Mouse (Mus musculus): Measurements from ENCODE around the gene Strn. TPM values are rescaled to one million over a fixed set of nuclear protein-coding genes. Genes with fewer than 3 reads are reported as not detected.

The Strn gene
- polyA plus RNA-seq, 1 experiment = 4.0 TPM

- H3K4me3 ChIP-seq = no peak overlapping the region
- no peak overlapping the region for H3ac ChIP-seq (ENCODE audit: control insufficient read depth, insufficient read length)
- TF ChIP-seq REST (IDR thresholded peaks at IDR 0.05; ENCODE audit: insufficient read depth, insufficient read length) (no peak), MAX (IDR thresholded peaks at IDR 0.05; ENCODE audit: low read depth) (no peak)
- H3K36me3 ChIP-seq (ENCODE audit: control insufficient read depth, insufficient read depth) = peaks cover 12% of the 10 kb centered on the region
- H3K79me2 ChIP-seq (ENCODE audit: control insufficient read depth, insufficient read depth) = no peaks in the 10 kb centered on the region
- H3K4me2 ChIP-seq (ENCODE audit: low read depth) = no peak overlapping the region
- no peaks in the 10 kb centered on the region for H3K27me3 ChIP-seq (ENCODE audit: control insufficient read depth, insufficient read depth, insufficient read length)
Measured at GRCm38 (mm10) chr17:78768937-78769336, 31.9 kb upstream of the Strn start.

GRCm38 (mm10) chr17:78767546-78767945, 30.6 kb upstream of the Strn start:
- Histone ChIP-seq H3K4me2 (ENCODE audit: low read depth) (no peak overlapping the region), H3ac (ENCODE audit: control insufficient read depth, insufficient read length) (no peak overlapping the region), H3K4me3 (no peak overlapping the region), H3K27me3 (ENCODE audit: control insufficient read depth, insufficient read depth, insufficient read length) (no peaks in the 10 kb centered on the region), H3K79me2 (ENCODE audit: control insufficient read depth, insufficient read depth) (no peaks in the 10 kb centered on the region), H3K36me3 (ENCODE audit: control insufficient read depth, insufficient read depth) (peaks cover 8% of the 10 kb centered on the region)
- TF ChIP-seq CEBPB (IDR thresholded peaks at IDR 0.05; ENCODE audit: insufficient read depth, poor library complexity, severe bottlenecking) (no peak), MYOD1 (IDR thresholded peaks at IDR 0.05; ENCODE audit: control insufficient read depth in 1 of 3, insufficient read length in 2 of 3, low read depth in 2 of 3) (no peak)

GRCm38 (mm10) chr17:78766084-78766483, 29.1 kb upstream of the Strn start:
- H3K79me2 ChIP-seq (ENCODE audit: control insufficient read depth, insufficient read depth) = no peaks in the 10 kb centered on the region
- peak in 1 of 3 experiments; percentile 4 for TF ChIP-seq MYOD1 (IDR thresholded peaks at IDR 0.05; ENCODE audit: control insufficient read depth in 1 of 3, insufficient read length in 2 of 3, low read depth in 2 of 3)
- TF ChIP-seq E2F4 (IDR thresholded peaks at IDR 0.05; ENCODE audit: insufficient read depth) = no peak
- no peaks in the 10 kb centered on the region for H3K27me3 ChIP-seq (ENCODE audit: control insufficient read depth, insufficient read depth, insufficient read length)
- H3K4me2 ChIP-seq (ENCODE audit: low read depth) = no peak overlapping the region
- no peak overlapping the region for H3ac ChIP-seq (ENCODE audit: control insufficient read depth, insufficient read length)
- no peak overlapping the region for H3K4me3 ChIP-seq
- peaks cover 5% of the 10 kb centered on the region for H3K36me3 ChIP-seq (ENCODE audit: control insufficient read depth, insufficient read depth)

GRCm38 (mm10) chr17:78763272-78763671, 26.3 kb upstream of the Strn start:
- Histone ChIP-seq H3K4me2 (ENCODE audit: low read depth) (no peak overlapping the region), H3ac (ENCODE audit: control insufficient read depth, insufficient read length) (no peak overlapping the region), H3K79me2 (ENCODE audit: control insufficient read depth, insufficient read depth) (no peaks in the 10 kb centered on the region), H3K36me3 (ENCODE audit: control insufficient read depth, insufficient read depth) (peaks cover 5% of the 10 kb centered on the region), H3K27me3 (ENCODE audit: control insufficient read depth, insufficient read depth, insufficient read length) (no peaks in the 10 kb centered on the region), H3K4me3 (no peak overlapping the region)
- TF ChIP-seq MYOG (IDR thresholded peaks at IDR 0.05; ENCODE audit: control insufficient read depth in 1 of 3, insufficient read depth in 1 of 3, insufficient read length in 2 of 3, low read depth in 2 of 3) = no peak
- no peak for TF ChIP-seq E2F4 (IDR thresholded peaks at IDR 0.05; ENCODE audit: insufficient read depth)
- TF ChIP-seq USF1 (IDR thresholded peaks at IDR 0.05; ENCODE audit: low read depth) = no peak
- TF ChIP-seq SRF (IDR thresholded peaks at IDR 0.05; ENCODE audit: control insufficient read depth, insufficient read length, low read depth) = no peak
- no peak for TF ChIP-seq TCF12 (IDR thresholded peaks at IDR 0.05; ENCODE audit: insufficient read depth, poor library complexity, severe bottlenecking)
- TF ChIP-seq MAX (IDR thresholded peaks at IDR 0.05; ENCODE audit: low read depth) = no peak
- no peak for TF ChIP-seq CEBPB (IDR thresholded peaks at IDR 0.05; ENCODE audit: insufficient read depth, poor library complexity, severe bottlenecking)

- Histone ChIP-seq H3K79me2 (ENCODE audit: control insufficient read depth, insufficient read depth) (no peaks in the 10 kb centered on the region), H3K27me3 (ENCODE audit: control insufficient read depth, insufficient read depth, insufficient read length) (no peaks in the 10 kb centered on the region), H3ac (ENCODE audit: control insufficient read depth, insufficient read length) (no peak overlapping the region), H3K4me2 (ENCODE audit: low read depth) (no peak overlapping the region), H3K4me3 (no peak overlapping the region), H3K36me3 (ENCODE audit: control insufficient read depth, insufficient read depth) (peaks cover 10% of the 10 kb centered on the region)
- TF ChIP-seq REST (IDR thresholded peaks at IDR 0.05; ENCODE audit: insufficient read depth, insufficient read length) = no peak
- no peak for TF ChIP-seq E2F4 (IDR thresholded peaks at IDR 0.05; ENCODE audit: insufficient read depth)
- TF ChIP-seq MYOD1 (IDR thresholded peaks at IDR 0.05; ENCODE audit: control insufficient read depth in 1 of 3, insufficient read length in 2 of 3, low read depth in 2 of 3) = no peak
Measured at GRCm38 (mm10) chr17:78752938-78753655, 16.1 kb upstream of the Strn start.

GRCm38 (mm10) chr17:78752064-78752463, 15.1 kb upstream of the Strn start:
- Histone ChIP-seq H3K27me3 (ENCODE audit: control insufficient read depth, insufficient read depth, insufficient read length) (no peaks in the 10 kb centered on the region), H3K4me2 (ENCODE audit: low read depth) (no peak overlapping the region), H3K79me2 (ENCODE audit: control insufficient read depth, insufficient read depth) (no peaks in the 10 kb centered on the region), H3K36me3 (ENCODE audit: control insufficient read depth, insufficient read depth) (peaks cover 10% of the 10 kb centered on the region), H3K4me3 (no peak overlapping the region), H3ac (ENCODE audit: control insufficient read depth, insufficient read length) (no peak overlapping the region)
- TF ChIP-seq POLR2AphosphoS2 (IDR thresholded peaks at IDR 0.05; ENCODE audit: insufficient read length, low read depth) = no peak
- TF ChIP-seq POLR2A (IDR thresholded peaks at IDR 0.05; ENCODE audit: insufficient read length, low read depth) = no peak
- TF ChIP-seq TCF3 (IDR thresholded peaks at IDR 0.05; ENCODE audit: insufficient read length, low read depth) = no peak
- TF ChIP-seq TCF12 (IDR thresholded peaks at IDR 0.05; ENCODE audit: insufficient read depth, poor library complexity, severe bottlenecking) = no peak
- TF ChIP-seq MAX (IDR thresholded peaks at IDR 0.05; ENCODE audit: low read depth) = no peak
- TF ChIP-seq CEBPB (IDR thresholded peaks at IDR 0.05; ENCODE audit: insufficient read depth, poor library complexity, severe bottlenecking) = no peak
- TF ChIP-seq E2F4 (IDR thresholded peaks at IDR 0.05; ENCODE audit: insufficient read depth) = no peak
- TF ChIP-seq MYOG (IDR thresholded peaks at IDR 0.05; ENCODE audit: control insufficient read depth in 1 of 3, insufficient read depth in 1 of 3, insufficient read length in 2 of 3, low read depth in 2 of 3) = no peak
- TF ChIP-seq SRF (IDR thresholded peaks at IDR 0.05; ENCODE audit: control insufficient read depth, insufficient read length, low read depth) = no peak
- TF ChIP-seq REST (IDR thresholded peaks at IDR 0.05; ENCODE audit: insufficient read depth, insufficient read length) = no peak
- TF ChIP-seq MYOD1 (IDR thresholded peaks at IDR 0.05; ENCODE audit: control insufficient read depth in 1 of 3, insufficient read length in 2 of 3, low read depth in 2 of 3) = no peak
- TF ChIP-seq USF1 (IDR thresholded peaks at IDR 0.05; ENCODE audit: low read depth) = no peak
